Mouse (Mus musculus): ENCODE measurements at regions not wholly inside any gene's neighbourhood (a gene's known extent, or its start where the extent isn't known, plus 50 kb on each side); places are given as distances from the start of the nearest gene placed in this dataset.

DNA sequence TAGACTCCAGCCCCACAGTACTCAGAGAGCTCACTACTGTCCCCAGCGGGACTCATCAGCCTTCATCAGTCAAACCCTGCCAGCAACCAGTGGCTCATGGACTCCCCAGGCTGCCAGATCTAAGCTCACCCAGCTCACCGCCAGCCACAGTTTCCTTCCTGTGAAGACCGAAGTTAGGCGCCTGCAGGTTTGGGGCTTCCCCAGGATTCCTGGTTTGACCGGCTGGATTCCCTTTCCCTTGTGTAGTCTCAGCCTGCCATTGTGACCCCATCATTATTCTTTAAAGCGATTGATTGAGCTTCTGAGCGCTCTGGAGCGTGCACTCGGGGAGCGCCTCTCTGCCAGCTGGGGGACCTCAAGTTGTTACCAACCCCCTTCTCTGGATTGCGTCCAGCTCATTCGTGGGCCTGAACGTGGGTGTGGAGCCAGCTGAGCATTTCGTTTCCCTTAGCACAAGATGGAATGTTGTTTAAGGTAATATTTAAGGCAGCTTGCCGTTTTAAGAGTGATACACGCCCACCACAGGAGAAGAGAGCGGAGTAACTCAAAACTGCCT, 155.2 kb downstream of the Utp6 start:
- WGBS = 29% methylated on average over 17 of the region's 17 CpGs
- ATAC-seq (ENCODE audit: insufficient read depth, low FRiP score, low TSS enrichment) = no peak
- Histone ChIP-seq H3K27me3 (ENCODE audit: control insufficient read depth, insufficient read depth, low read length) (no peaks in the 10 kb centered on the region), H3K4me1 (ENCODE audit: control insufficient read depth, insufficient read depth, low read length) (peaks cover 6% of the 10 kb centered on the region; the same call in 1 of the 2 replicates), H3K4me2 (ENCODE audit: low read depth) (no peak overlapping the region), H3K36me3 (ENCODE audit: control insufficient read depth, insufficient read depth, low read length) (no peaks in the 10 kb centered on the region), H3K4me3 (ENCODE audit: low read depth, low read length) (no peak overlapping the region), H3K9ac (ENCODE audit: low read length) (no peak overlapping the region), H3K9me3 (ENCODE audit: control insufficient read depth, low read length) (no peaks in the 10 kb centered on the region), H3K27ac (ENCODE audit: low read depth, low read length) (0 out of 2 replicates have a peak overlapping the region, but pooled peaks have one; percentile 45)
- peak; percentile 63 for DNase-seq (ENCODE audit: low spot score)

DNA sequence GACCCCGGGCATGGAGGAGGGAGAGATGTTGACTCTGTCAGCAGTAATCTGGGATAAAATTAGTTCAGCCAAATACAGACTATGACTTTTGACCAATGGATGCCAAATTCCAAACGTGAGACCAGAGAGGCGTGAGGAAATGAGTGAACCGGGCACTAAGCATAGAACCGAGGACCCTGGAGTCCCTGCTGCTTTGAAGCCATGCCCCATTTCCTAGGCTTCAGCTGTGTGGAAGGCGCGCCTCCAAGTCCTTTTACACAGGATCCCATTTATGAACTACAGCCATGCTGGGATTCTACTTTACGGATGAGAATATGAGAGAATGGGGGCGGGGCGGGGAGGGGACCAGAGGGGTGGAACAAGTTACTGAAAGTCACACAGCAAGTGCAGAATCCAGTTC, 155.8 kb downstream of the Utp6 start:
- ATAC-seq (ENCODE audit: insufficient read depth, low FRiP score, low TSS enrichment) = no peak
- no peak overlapping the region for H3K4me3 ChIP-seq (ENCODE audit: low read depth, low read length)
- DNase-seq (ENCODE audit: low spot score) = peak; percentile 35
- H3K27ac ChIP-seq (ENCODE audit: low read depth, low read length) = peak overlapping the region; percentile 45; the same call in 1 of the 2 replicates
- no peaks in the 10 kb centered on the region for H3K36me3 ChIP-seq (ENCODE audit: control insufficient read depth, insufficient read depth, low read length)
- no peak overlapping the region for H3K9ac ChIP-seq (ENCODE audit: low read length)
- no peak overlapping the region for H3K4me2 ChIP-seq (ENCODE audit: low read depth)
- peaks cover 6% of the 10 kb centered on the region; the same call in 1 of the 2 replicates for H3K4me1 ChIP-seq (ENCODE audit: control insufficient read depth, insufficient read depth, low read length)
- 67% methylated on average over 10 of the region's 10 CpGs for WGBS
- H3K27me3 ChIP-seq (ENCODE audit: control insufficient read depth, insufficient read depth, low read length) = no peaks in the 10 kb centered on the region
- H3K9me3 ChIP-seq (ENCODE audit: control insufficient read depth, low read length) = no peaks in the 10 kb centered on the region

DNA sequence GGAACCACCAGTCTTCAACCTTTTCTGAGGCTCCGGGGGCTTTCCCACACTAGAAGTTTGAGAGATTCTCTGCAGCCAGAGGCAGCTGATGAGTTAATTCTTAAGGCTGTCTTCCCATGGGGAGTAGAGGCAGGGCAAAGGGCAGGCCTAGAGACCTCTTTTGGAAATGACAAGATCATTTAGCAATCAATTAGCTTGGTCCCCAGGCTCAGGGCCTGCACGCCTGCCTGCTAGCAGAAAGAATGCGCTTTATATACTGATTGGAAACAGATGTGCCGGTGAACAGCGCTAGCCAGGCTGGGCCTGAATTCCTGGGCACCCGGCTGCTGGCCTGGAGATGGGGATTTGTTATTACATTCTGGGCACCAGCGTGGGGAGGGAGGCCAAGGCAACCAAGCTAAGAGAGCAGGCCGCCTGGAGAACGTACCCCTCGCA, 156.2 kb downstream of the Utp6 start:
- ATAC-seq (ENCODE audit: insufficient read depth, low FRiP score, low TSS enrichment) = no peak
- peak; percentile 77 for DNase-seq (ENCODE audit: low spot score)
- H3K4me3 ChIP-seq (ENCODE audit: low read depth, low read length) = no peak overlapping the region
- no peaks in the 10 kb centered on the region for H3K9me3 ChIP-seq (ENCODE audit: control insufficient read depth, low read length)
- H3K27me3 ChIP-seq (ENCODE audit: control insufficient read depth, insufficient read depth, low read length) = no peaks in the 10 kb centered on the region
- WGBS = 43% methylated on average over 10 of the region's 10 CpGs
- H3K36me3 ChIP-seq (ENCODE audit: control insufficient read depth, insufficient read depth, low read length) = no peaks in the 10 kb centered on the region
- peak overlapping the region; percentile 45; the same call in 1 of the 2 replicates for H3K27ac ChIP-seq (ENCODE audit: low read depth, low read length)
- no peak overlapping the region for H3K4me2 ChIP-seq (ENCODE audit: low read depth)
- H3K4me1 ChIP-seq (ENCODE audit: control insufficient read depth, insufficient read depth, low read length) = peaks cover 6% of the 10 kb centered on the region; the same call in 1 of the 2 replicates
- H3K9ac ChIP-seq (ENCODE audit: low read length) = no peak overlapping the region

DNA sequence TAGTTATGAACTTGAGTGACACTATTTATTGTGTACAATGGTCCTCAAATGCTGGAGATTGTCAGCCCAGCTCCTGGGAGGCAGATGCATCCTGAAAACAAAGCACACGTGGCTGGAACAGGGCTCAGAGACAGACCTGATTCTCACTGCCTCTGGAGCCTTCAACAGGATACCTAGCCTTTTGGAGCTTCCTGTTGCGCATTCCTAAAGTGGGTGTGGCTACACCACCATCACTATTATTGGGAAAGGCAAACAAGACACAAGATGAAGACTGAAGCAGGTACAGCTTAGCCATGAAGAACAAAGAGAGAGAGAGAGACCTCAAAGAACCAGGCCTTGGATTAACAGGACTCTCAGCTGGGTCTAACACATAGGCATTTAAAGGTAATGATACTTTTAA, 158.2 kb downstream of the Utp6 start:
- H3K4me3 ChIP-seq (ENCODE audit: low read depth, low read length) = no peak overlapping the region
- H3K9me3 ChIP-seq (ENCODE audit: control insufficient read depth, low read length) = no peaks in the 10 kb centered on the region
- no peaks in the 10 kb centered on the region for H3K36me3 ChIP-seq (ENCODE audit: control insufficient read depth, insufficient read depth, low read length)
- no peaks in the 10 kb centered on the region for H3K27me3 ChIP-seq (ENCODE audit: control insufficient read depth, insufficient read depth, low read length)
- no peak overlapping the region for H3K27ac ChIP-seq (ENCODE audit: low read depth, low read length)
- H3K4me1 ChIP-seq (ENCODE audit: control insufficient read depth, insufficient read depth, low read length) = peaks cover 6% of the 10 kb centered on the region; the same call in 1 of the 2 replicates
- no peak overlapping the region for H3K4me2 ChIP-seq (ENCODE audit: low read depth)
- H3K9ac ChIP-seq (ENCODE audit: low read length) = no peak overlapping the region
- ATAC-seq (ENCODE audit: insufficient read depth, low FRiP score, low TSS enrichment) = no peak
- 71% methylated on average over 2 of the region's 2 CpGs for WGBS
- no peak for DNase-seq (ENCODE audit: low spot score)

GRCm38 (mm10) chr11:79803006-79803405, 159.2 kb downstream of the Utp6 start:
- ATAC-seq (ENCODE audit: insufficient read depth, low FRiP score, low TSS enrichment) (no peak), DNase-seq (ENCODE audit: low spot score) (no peak)
- Histone ChIP-seq H3K27me3 (ENCODE audit: control insufficient read depth, insufficient read depth, low read length) (no peaks in the 10 kb centered on the region), H3K36me3 (ENCODE audit: control insufficient read depth, insufficient read depth, low read length) (no peaks in the 10 kb centered on the region), H3K4me2 (ENCODE audit: low read depth) (no peak overlapping the region), H3K9me3 (ENCODE audit: control insufficient read depth, low read length) (no peaks in the 10 kb centered on the region), H3K27ac (ENCODE audit: low read depth, low read length) (no peak overlapping the region), H3K4me3 (ENCODE audit: low read depth, low read length) (no peak overlapping the region), H3K9ac (ENCODE audit: low read length) (no peak overlapping the region), H3K4me1 (ENCODE audit: control insufficient read depth, insufficient read depth, low read length) (peaks cover 6% of the 10 kb centered on the region; the same call in 1 of the 2 replicates)
- 72% methylated on average over 5 of the region's 5 CpGs for WGBS

- no peaks in the 10 kb centered on the region for H3K36me3 ChIP-seq (ENCODE audit: control insufficient read depth, insufficient read depth, low read length)
These were observed 159.6 kb downstream of the Utp6 start for GRCm38 (mm10) chr11:79802566-79802965.

GRCm38 (mm10) chr11:79800256-79800655, 161.9 kb downstream of the Utp6 start:
- whole genome bisulfite sequencing = 46% methylated on average over 8 of the region's 8 CpGs
- Histone ChIP-seq H3K9ac (ENCODE audit: low read length) (no peak overlapping the region), H3K36me3 (ENCODE audit: control insufficient read depth, insufficient read depth, low read length) (no peaks in the 10 kb centered on the region), H3K27ac (ENCODE audit: low read depth, low read length) (no peak overlapping the region), H3K4me1 (ENCODE audit: control insufficient read depth, insufficient read depth, low read length) (no peaks in the 10 kb centered on the region), H3K4me2 (ENCODE audit: low read depth) (no peak overlapping the region), H3K4me3 (ENCODE audit: low read depth, low read length) (no peak overlapping the region), H3K9me3 (ENCODE audit: control insufficient read depth, low read length) (no peaks in the 10 kb centered on the region), H3K27me3 (ENCODE audit: control insufficient read depth, insufficient read depth, low read length) (no peaks in the 10 kb centered on the region)
- DNase-seq (ENCODE audit: low spot score) (peak; percentile 29), ATAC-seq (ENCODE audit: insufficient read depth, low FRiP score, low TSS enrichment) (no peak)

More at GRCm38 (mm10) chr11:79802566-79802965, 159.6 kb downstream of the Utp6 start:
- no peak for ATAC-seq (ENCODE audit: insufficient read depth, low FRiP score, low TSS enrichment)
- no peaks in the 10 kb centered on the region for H3K27me3 ChIP-seq (ENCODE audit: control insufficient read depth, insufficient read depth, low read length)
- H3K9ac ChIP-seq (ENCODE audit: low read length) = no peak overlapping the region
- no peak overlapping the region for H3K27ac ChIP-seq (ENCODE audit: low read depth, low read length)
- no peaks in the 10 kb centered on the region for H3K9me3 ChIP-seq (ENCODE audit: control insufficient read depth, low read length)
- no peak overlapping the region for H3K4me3 ChIP-seq (ENCODE audit: low read depth, low read length)
- H3K4me1 ChIP-seq (ENCODE audit: control insufficient read depth, insufficient read depth, low read length) = peaks cover 6% of the 10 kb centered on the region; the same call in 1 of the 2 replicates
- DNase-seq (ENCODE audit: low spot score) = no peak
- WGBS = 75% methylated on average over 13 of the region's 13 CpGs
- H3K4me2 ChIP-seq (ENCODE audit: low read depth) = no peak overlapping the region

DNA sequence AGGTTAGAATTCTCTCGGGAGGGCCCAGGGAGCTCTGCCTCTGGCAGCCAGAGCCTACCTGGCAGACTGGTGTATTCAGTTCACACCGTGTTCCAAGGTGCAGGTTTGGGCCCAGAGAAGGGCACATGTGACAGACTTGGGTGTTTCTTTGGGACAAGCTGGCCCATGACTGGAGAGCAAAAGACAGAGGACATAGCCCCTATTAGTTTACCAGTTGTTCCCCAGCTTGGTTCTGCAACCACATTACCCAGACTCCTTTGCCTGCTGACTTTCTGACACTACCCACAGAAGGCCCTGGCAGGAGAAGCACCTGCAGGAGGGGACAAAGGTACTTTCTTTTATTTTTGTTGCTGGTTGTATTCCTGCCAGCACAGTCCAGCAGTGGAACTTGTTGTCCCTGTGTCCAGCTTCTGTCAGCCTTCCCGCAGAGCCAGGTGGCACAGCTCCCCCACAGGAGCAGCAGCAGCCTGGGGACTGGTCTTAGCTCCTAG, 173.9 kb downstream of the Utp6 start:
- DNase-seq (ENCODE audit: low spot score) = no peak

DNA sequence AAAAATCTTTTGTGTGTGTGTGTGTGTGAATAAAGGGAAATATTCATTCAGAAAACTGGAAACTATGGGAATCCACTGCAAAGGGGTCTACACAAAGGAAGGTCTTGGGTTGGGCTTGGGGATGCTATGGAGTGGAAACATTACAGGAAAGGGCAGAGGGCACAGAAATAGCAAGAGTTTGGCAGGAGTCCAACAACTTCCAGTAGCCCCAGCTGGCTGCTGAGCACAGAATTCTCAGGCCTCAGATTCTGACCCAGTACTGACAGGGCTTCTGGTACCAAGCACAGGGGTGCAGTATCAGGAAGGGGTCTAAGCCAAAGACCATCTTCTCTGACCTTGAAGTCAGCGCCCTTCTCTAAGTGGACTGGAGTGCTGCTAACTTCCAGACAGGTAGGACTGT, 174.4 kb downstream of the Utp6 start:
- Histone ChIP-seq H3K4me1 (ENCODE audit: control insufficient read depth, insufficient read depth, low read length) (0 out of 2 replicates have a peak, but pooled peaks cover 13% of the 10 kb centered on the region), H3K4me2 (ENCODE audit: low read depth) (no peak overlapping the region), H3K27ac (ENCODE audit: low read depth, low read length) (no peak overlapping the region), H3K9me3 (ENCODE audit: control insufficient read depth, low read length) (no peaks in the 10 kb centered on the region), H3K9ac (ENCODE audit: low read length) (no peak overlapping the region), H3K4me3 (ENCODE audit: low read depth, low read length) (no peak overlapping the region), H3K36me3 (ENCODE audit: control insufficient read depth, insufficient read depth, low read length) (no peaks in the 10 kb centered on the region), H3K27me3 (ENCODE audit: control insufficient read depth, insufficient read depth, low read length) (no peaks in the 10 kb centered on the region)
- ATAC-seq (ENCODE audit: insufficient read depth, low FRiP score, low TSS enrichment) = no peak
- DNase-seq (ENCODE audit: low spot score) = no peak
- WGBS = 89% methylated on average over 1 of the region's 1 CpGs

More for the DNA sequence above, 173.9 kb downstream of the Utp6 start:
- Histone ChIP-seq H3K27ac (ENCODE audit: low read depth, low read length) (no peak overlapping the region), H3K4me2 (ENCODE audit: low read depth) (no peak overlapping the region), H3K36me3 (ENCODE audit: control insufficient read depth, insufficient read depth, low read length) (no peaks in the 10 kb centered on the region), H3K9me3 (ENCODE audit: control insufficient read depth, low read length) (no peaks in the 10 kb centered on the region), H3K4me3 (ENCODE audit: low read depth, low read length) (no peak overlapping the region), H3K4me1 (ENCODE audit: control insufficient read depth, insufficient read depth, low read length) (0 out of 2 replicates have a peak, but pooled peaks cover 15% of the 10 kb centered on the region), H3K27me3 (ENCODE audit: control insufficient read depth, insufficient read depth, low read length) (no peaks in the 10 kb centered on the region), H3K9ac (ENCODE audit: low read length) (no peak overlapping the region)
- 85% methylated on average over 3 of the region's 3 CpGs for WGBS
- ATAC-seq (ENCODE audit: insufficient read depth, low FRiP score, low TSS enrichment) = no peak

Measured in neural tube, embryonic 11.5 days (tissue).